Mouse (Mus musculus) olfactory bulb, adult 2 months (tissue): Measurements from ENCODE around the gene AF067063.
"Not testable (repeated sequence)": the region's sequence is repeated elsewhere in the genome, so short reads cannot be mapped to it uniquely, and the experiment has no call there.

ENCODE experiments used
- CTCF ChIP-seq: fragments of 200-500 bp; IDR thresholded peaks from 2 replicates; pipeline ENCODE4 v1.5.1; 2012; ENCODE audit warnings: low read depth, mild to moderate bottlenecking, low read length, moderate library complexity; ENCODE audit not compliant: insufficient read depth
- POLR2A ChIP-seq: fragments of 200-500 bp; IDR thresholded peaks from 2 replicates; pipeline ENCODE4 v1.6.1; 2012; ENCODE audit warnings: mild to moderate bottlenecking, low read depth, low read length, moderate library complexity; ENCODE audit not compliant: insufficient read depth

DNA sequence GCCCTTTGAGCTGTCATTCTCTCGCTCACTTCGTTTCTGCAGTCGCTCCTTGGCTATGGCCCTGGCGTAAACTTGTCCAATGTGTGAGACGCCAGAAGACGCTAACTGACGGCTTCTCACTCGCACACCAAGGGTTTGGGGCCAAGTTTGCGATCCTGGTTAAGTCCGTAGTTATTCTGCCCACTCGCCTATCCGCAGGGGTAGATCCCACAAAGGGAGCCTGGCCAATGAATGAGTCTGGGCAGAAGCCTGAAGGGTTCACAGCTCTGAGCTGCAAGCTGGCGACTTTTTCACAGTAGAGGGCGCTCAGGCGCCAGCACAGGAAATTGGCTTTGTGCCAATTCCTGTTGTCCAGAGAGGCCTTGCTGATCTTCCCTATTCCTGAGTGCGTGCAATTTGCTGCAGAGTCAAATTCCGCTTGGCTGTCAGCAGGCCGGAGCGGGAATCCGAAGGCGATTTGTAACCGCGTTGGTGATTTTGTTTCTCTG, 6.4 kb upstream of the AF067063 start:
- TF ChIP-seq CTCF, POLR2A: not testable (repeated sequence)
